In genomic region chr2:62645475-62645874, GRCm38 (mm10) we compare ENCODE assay signal across 8 mouse cellular contexts. TPM values are rescaled to one million over a fixed set of nuclear protein-coding genes. Genes with fewer than 3 reads are reported as not detected.
A peak's percentile ranks its signal among the peaks of the same experiment; 100 is the strongest.
DNase-seq lines count a peak whose midpoint lies in the region; ATAC-seq and TF ChIP-seq lines count a peak whose summit lies in the region.

No protein-coding gene starts in this region.

- peak overlapping the region; percentile 50 for H3K4me3 ChIP-seq in forebrain, embryonic 16.5 days (replicated peaks; ENCODE audit: low read length)
- peak overlapping the region; percentile 48 for H3K4me3 ChIP-seq in intestine, embryonic 15.5 days (replicated peaks)
- H3K4me3 ChIP-seq in lung, embryonic 15.5 days: peak overlapping the region; percentile 63
- no peak overlapping the region for H3K4me3 ChIP-seq in cerebellum, adult 2 months (replicated peaks; ENCODE audit: insufficient read depth, low read depth, low read length)

- H3K36me3 ChIP-seq in forebrain, embryonic 16.5 days (ENCODE audit: control insufficient read depth, insufficient read depth): no peaks in the 10 kb centered on the region
- no peaks in the 10 kb centered on the region for H3K36me3 ChIP-seq in intestine, embryonic 15.5 days
- no peaks in the 10 kb centered on the region for H3K36me3 ChIP-seq in lung, embryonic 15.5 days

- WGBS in forebrain, embryonic 16.5 days: 47% methylated on average over 12 of the region's 12 CpGs
- 37% methylated on average over 12 of the region's 12 CpGs for WGBS in intestine, embryonic 15.5 days
- 37% methylated on average over 12 of the region's 12 CpGs for WGBS in lung, embryonic 15.5 days
- 54% methylated on average over 12 of the region's 12 CpGs for WGBS in cerebellum, adult 2 months

- TF ChIP-seq POLR2A in cerebellum, adult 2 months (IDR thresholded peaks at IDR 0.05; ENCODE audit: borderline replicate concordance, insufficient read depth, low read length): no peak

- TF ChIP-seq CTCF in cerebellum, adult 2 months (IDR thresholded peaks at IDR 0.05; ENCODE audit: borderline replicate concordance, insufficient read depth, low read depth, low read length): no peak

- H3K27me3 ChIP-seq in forebrain, embryonic 16.5 days (replicated peaks; ENCODE audit: control insufficient read depth, insufficient read depth, low read length): no peaks in the 10 kb centered on the region
- no peaks in the 10 kb centered on the region for H3K27me3 ChIP-seq in intestine, embryonic 15.5 days (replicated peaks)
- H3K27me3 ChIP-seq in lung, embryonic 15.5 days: no peaks in the 10 kb centered on the region
- H3K27me3 ChIP-seq in cerebellum, adult 2 months (ENCODE audit: control insufficient read depth, insufficient read depth, low read length): no peaks in the 10 kb centered on the region

- no peaks in the 10 kb centered on the region for H3K9me3 ChIP-seq in forebrain, embryonic 16.5 days (ENCODE audit: control insufficient read depth, low read length)
- no peaks in the 10 kb centered on the region for H3K9me3 ChIP-seq in intestine, embryonic 15.5 days
- no peaks in the 10 kb centered on the region for H3K9me3 ChIP-seq in lung, embryonic 15.5 days

- ATAC-seq in forebrain, embryonic 16.5 days: no peak; the same call in 1 of the 2 replicates
- ATAC-seq in intestine, embryonic 15.5 days: peak; percentile 57
- peak; percentile 39; the same call in 1 of the 2 replicates for ATAC-seq in lung, embryonic 15.5 days (ENCODE audit: borderline replicate concordance, extremely low read depth, low FRiP score, low TSS enrichment)

- H3K4me2 ChIP-seq in forebrain, embryonic 16.5 days (ENCODE audit: low read length): peak overlapping the region; percentile 87
- peak overlapping the region; percentile 62 for H3K4me2 ChIP-seq in intestine, embryonic 15.5 days (replicated peaks)
- H3K4me2 ChIP-seq in lung, embryonic 15.5 days: peak overlapping the region; percentile 78

- H3K27ac ChIP-seq in forebrain, embryonic 16.5 days (ENCODE audit: low read length): no peak overlapping the region
- peak overlapping the region; percentile 72; the same call in 1 of the 2 replicates for H3K27ac ChIP-seq in intestine, embryonic 15.5 days
- H3K27ac ChIP-seq in lung, embryonic 15.5 days: no peak overlapping the region
- H3K27ac ChIP-seq in cerebellum, adult 2 months (ENCODE audit: insufficient read depth, low read length): no peak overlapping the region

- H3K9ac ChIP-seq in forebrain, embryonic 16.5 days (replicated peaks; ENCODE audit: low read depth, low read length): peak overlapping the region; percentile 51
- peak overlapping the region; percentile 56 for H3K9ac ChIP-seq in intestine, embryonic 15.5 days
- H3K9ac ChIP-seq in lung, embryonic 15.5 days: peak overlapping the region; percentile 50

- peaks cover 22% of the 10 kb centered on the region for H3K4me1 ChIP-seq in forebrain, embryonic 16.5 days (replicated peaks; ENCODE audit: control insufficient read depth, insufficient read depth, low read length)
- peaks cover 5% of the 10 kb centered on the region; the same call in 1 of the 2 replicates for H3K4me1 ChIP-seq in intestine, embryonic 15.5 days (replicated peaks)
- peaks cover 6% of the 10 kb centered on the region; the same call in 1 of the 2 replicates for H3K4me1 ChIP-seq in lung, embryonic 15.5 days
- H3K4me1 ChIP-seq in cerebellum, adult 2 months (ENCODE audit: control insufficient read depth, insufficient read depth, low read length): no peaks in the 10 kb centered on the region

- peak; percentile 40 for DNase-seq in spleen, adult 12 weeks (ENCODE audit: low spot score)
- no peak for DNase-seq in spleen, postnatal 14 days (ENCODE audit: low spot score in 2 of 2)
- peak; percentile 19 for DNase-seq in retina, postnatal 1 day
- DNase-seq in cerebellum, adult 2 months: no peak
- DNase-seq in cerebellum, adult 11-12 months: no peak

RNA-seq across cellular contexts. Expression of gene Ifih1, which starts 0.6 kb away (rescaled TPM):
- 1.2 and 1.4 TPM in 2 replicates for polyA plus RNA-seq in forebrain, embryonic 16.5 days (2015; fragmentation: Nextera tagmentation; extraction: Ambion mirVana)
- polyA plus RNA-seq in intestine, embryonic 15.5 days (2015; fragmentation: Nextera tagmentation; extraction: Ambion mirVana): 5.2 and 7.0 TPM in 2 replicates
- 1.8 and 2.5 TPM in 2 replicates for polyA plus RNA-seq in lung, embryonic 15.5 days (2015; fragmentation: Nextera tagmentation; extraction: Ambion mirVana)
- polyA plus RNA-seq in cerebellum, adult 2 months (2012; rRNA removed): 1.3 and 1.4 TPM in 2 replicates

RNA-seq across cellular contexts. Expression of gene Gca, which starts 18.6 kb away (rescaled TPM):
- polyA plus RNA-seq in forebrain, embryonic 16.5 days (2015; fragmentation: Nextera tagmentation; extraction: Ambion mirVana): 8.8 and 9.2 TPM in 2 replicates
- 8.8 and 9.4 TPM in 2 replicates for polyA plus RNA-seq in intestine, embryonic 15.5 days (2015; fragmentation: Nextera tagmentation; extraction: Ambion mirVana)
- 5.2 and 6.8 TPM in 2 replicates for polyA plus RNA-seq in lung, embryonic 15.5 days (2015; fragmentation: Nextera tagmentation; extraction: Ambion mirVana)
- 9.6 and 11.0 TPM in 2 replicates for polyA plus RNA-seq in cerebellum, adult 2 months (2012; rRNA removed)

Comparison
In these comparisons a context has a peak if more than half of its experiments do, and no peak if none do; other contexts are left out.
1. DNase-seq: peak in spleen, adult 12 weeks (single experiment) and retina, postnatal 1 day (single experiment); none in spleen, postnatal 14 days (0 of 2), cerebellum, adult 2 months (0 of 2) and cerebellum, adult 11-12 months (single experiment).
2. Peak in every context shown above with its lines, with median percentiles within 50 percentile points of each other: H3K4me2 ChIP-seq and H3K9ac ChIP-seq.